Mouse (Mus musculus) heart, embryonic 14.5 days (tissue): ENCODE results near the gene Spire2. TPM values are rescaled to one million over a fixed set of nuclear protein-coding genes. Genes with fewer than 3 reads are reported as not detected.

ENCODE experiments used
- ATAC-seq: fragments of 200-750 bp; cut with Nextera tagmentation; 2 replicates; pipeline ENCODE4 v1.8.0; 2017; ENCODE audit warnings: low read depth, moderate TSS enrichment; ENCODE audit not compliant: insufficient number of reproducible peaks, insufficient read depth, low FRiP score
- H3K27ac ChIP-seq, 2 experiments: fragments of 200-500 bp in 1 of 2; fragments of 300-500 bp in 1 of 2; sonication (generic) in 1 of 2; replicated peaks in 1 of 2; 2 replicates each; pipeline ENCODE4 v1.5.1; 2012 to 2014; ENCODE audit warnings: low read depth in 2 of 2, low read length in 2 of 2, control low read depth in 1 of 2, mild to moderate bottlenecking in 1 of 2, mixed read lengths in 1 of 2; ENCODE audit not compliant: control insufficient read depth in 1 of 2, insufficient read depth in 1 of 2
- H3K27me3 ChIP-seq: fragments of 300-500 bp; sonication (generic); 2 replicates; pipeline ENCODE4 v1.6.1; 2014; ENCODE audit warnings: mild to moderate bottlenecking, low read length, control low read depth; ENCODE audit not compliant: control insufficient read depth, insufficient read depth
- H3K36me3 ChIP-seq: fragments of 300-500 bp; sonication (generic); 2 replicates; pipeline ENCODE4 v1.6.1; 2014; ENCODE audit warnings: mild to moderate bottlenecking, control low read depth, low read length, mixed read lengths; ENCODE audit not compliant: control insufficient read depth, insufficient read depth
- H3K4me1 ChIP-seq, 2 experiments: fragments of 200-500 bp in 1 of 2; fragments of 300-500 bp in 1 of 2; sonication (generic) in 1 of 2; 2 replicates each; pipeline ENCODE4 v1.6.1; 2012 to 2014; ENCODE audit warnings: low read length in 2 of 2, control low read depth in 1 of 2, mixed read lengths in 1 of 2; ENCODE audit not compliant: control insufficient read depth in 2 of 2, insufficient read depth in 2 of 2
- H3K4me2 ChIP-seq: fragments of 300-500 bp; sonication (generic); 2 replicates; pipeline ENCODE4 v1.6.1; 2014; ENCODE audit warnings: mild to moderate bottlenecking, low read length
- H3K4me3 ChIP-seq, 2 experiments: fragments of 200-500 bp in 1 of 2; fragments of 300-500 bp in 1 of 2; sonication (generic) in 1 of 2; 2 replicates each; pipeline ENCODE4 v1.5.1; 2012 to 2014; ENCODE audit warnings: low read length in 2 of 2, mild to moderate bottlenecking in 2 of 2, control low read depth in 1 of 2, low read depth in 1 of 2, moderate library complexity in 1 of 2; ENCODE audit not compliant: control insufficient read depth in 1 of 2, insufficient read depth in 1 of 2
- H3K9ac ChIP-seq: fragments of 300-500 bp; sonication (generic); 2 replicates; pipeline ENCODE4 v1.6.1; 2014; ENCODE audit warnings: mild to moderate bottlenecking, low read length
- H3K9me3 ChIP-seq: fragments of 300-500 bp; sonication (generic); 2 replicates; pipeline ENCODE4 v1.6.1; 2016; ENCODE audit warnings: low read length, control low read depth; ENCODE audit not compliant: control insufficient read depth
- WGBS: fragments of 180-500 bp; shearing (Covaris S2); extraction: QIAGEN DNeasy Blood & Tissue Kit; methylation state at CpG from one replicate; pipeline ENCODE4 v1.1.7; 2014; 5-methylcytosine and 5-hydroxymethylcytosine counted together
- polyA plus RNA-seq: library from polyadenylated mRNA; unstranded; fragments of >200 nt; fragmentation: Nextera tagmentation; extraction: Ambion mirVana; gene quantifications from 2 replicates; pipeline ENCODE4 v1.2.1, GENCODE M21; 2014

Spire2 gene
- polyA plus RNA-seq, 1 experiment from 2014 or later = 0.85 TPM

- peaks cover 0 to 3% of the 10 kb centered on the region in 2 experiments; a peak in 2 of 4 replicates for H3K4me1 ChIP-seq
- H3K36me3 ChIP-seq = peaks cover 56% of the 10 kb centered on the region
- H3K9me3 ChIP-seq = no peaks in the 10 kb centered on the region
- H3K9ac ChIP-seq = no peak overlapping the region
- ATAC-seq = no peak
- H3K27ac ChIP-seq = no peak overlapping the region
- H3K4me2 ChIP-seq = no peak overlapping the region
- no peak overlapping the region for H3K4me3 ChIP-seq
- H3K27me3 ChIP-seq = peaks cover 5% of the 10 kb centered on the region
- 78% methylated on average over 9 of the region's 9 CpGs for whole genome bisulfite sequencing
These were observed 70.3 kb downstream of the Spire2 start for GRCm38 (mm10) chr8:123402730-123403326.

DNA sequence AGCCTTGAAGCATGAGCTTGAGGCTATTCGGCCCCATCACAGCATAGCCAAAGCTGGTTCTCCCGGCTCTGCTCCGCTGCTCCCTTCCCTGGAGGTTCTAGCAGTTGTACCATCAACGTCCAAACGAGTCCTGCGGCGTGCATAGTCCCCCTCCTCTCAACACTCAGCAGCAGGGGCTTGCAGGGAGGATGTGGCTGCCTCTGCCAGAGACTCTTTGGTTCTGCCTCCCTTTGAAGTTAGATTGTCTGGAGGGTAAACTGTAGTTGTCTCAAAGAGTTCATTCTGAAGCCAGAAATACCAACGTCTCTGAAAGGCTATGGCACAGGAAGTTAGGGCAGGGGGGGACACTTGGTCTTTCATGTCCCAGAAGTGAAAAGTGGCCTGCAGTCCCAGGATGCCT is 72.0 kb downstream of the Spire2 start:
- H3K4me1 ChIP-seq = peaks cover 7 to 16% of the 10 kb centered on the region in 2 experiments
- H3K27me3 ChIP-seq = peaks cover 6% of the 10 kb centered on the region
- H3K4me2 ChIP-seq = no peak overlapping the region
- no peak overlapping the region for H3K9ac ChIP-seq
- no peaks in the 10 kb centered on the region for H3K9me3 ChIP-seq
- H3K4me3 ChIP-seq = no peak overlapping the region
- 44% methylated on average over 8 of the region's 8 CpGs for WGBS
- H3K27ac ChIP-seq = no peak overlapping the region
- peaks cover 39% of the 10 kb centered on the region for H3K36me3 ChIP-seq
- no peak for ATAC-seq

- Histone ChIP-seq H3K27me3 (peaks cover 26% of the 10 kb centered on the region), H3K9ac (no peak within 1 kb of the TSS), H3K27ac (no peak within 1 kb of the TSS), H3K4me1 (peaks cover 29 to 30% of the 10 kb centered on the region in 2 experiments), H3K4me2 (no peak within 1 kb of the TSS), H3K4me3 (no peak within 1 kb of the TSS), H3K36me3 (peaks cover 17% of the 10 kb centered on the region), H3K9me3 (no peaks in the 10 kb centered on the region)
- no peak for ATAC-seq
- WGBS = 11% methylated on average over 4 of the region's 4 CpGs
These were observed 74.3 kb downstream of the Spire2 start, which contains the start of gene Mc1r for GRCm38 (mm10) chr8:123406786-123407185. Gene Mc1r (plus strand): TSS chr8:123407107.

- 82% methylated on average over 13 of the region's 13 CpGs for WGBS
These were observed 75.1 kb downstream of the Spire2 start for GRCm38 (mm10) chr8:123407612-123408011.

GRCm38 (mm10) chr8:123408586-123409544 is 76.4 kb downstream of the Spire2 start:
- H3K4me1 ChIP-seq = peaks cover 30% of the 10 kb centered on the region in 2 experiments
- no peaks in the 10 kb centered on the region for H3K36me3 ChIP-seq
- no peak overlapping the region for H3K9ac ChIP-seq
- H3K27ac ChIP-seq = no peak overlapping the region
- WGBS = 57% methylated on average over 9 of the region's 9 CpGs
- no peak for ATAC-seq
- peaks cover 46% of the 10 kb centered on the region for H3K27me3 ChIP-seq
- no peaks in the 10 kb centered on the region for H3K9me3 ChIP-seq
- H3K4me3 ChIP-seq = no peak overlapping the region
- H3K4me2 ChIP-seq = no peak overlapping the region

More at GRCm38 (mm10) chr8:123407612-123408011, 75.1 kb downstream of the Spire2 start:
- Histone ChIP-seq H3K9me3 (no peaks in the 10 kb centered on the region), H3K36me3 (peaks cover 9% of the 10 kb centered on the region), H3K4me2 (no peak overlapping the region), H3K4me1 (peaks cover 30% of the 10 kb centered on the region in 2 experiments), H3K4me3 (no peak overlapping the region), H3K27ac (no peak overlapping the region), H3K27me3 (peaks cover 34% of the 10 kb centered on the region), H3K9ac (no peak overlapping the region)
- no peak for ATAC-seq

DNA sequence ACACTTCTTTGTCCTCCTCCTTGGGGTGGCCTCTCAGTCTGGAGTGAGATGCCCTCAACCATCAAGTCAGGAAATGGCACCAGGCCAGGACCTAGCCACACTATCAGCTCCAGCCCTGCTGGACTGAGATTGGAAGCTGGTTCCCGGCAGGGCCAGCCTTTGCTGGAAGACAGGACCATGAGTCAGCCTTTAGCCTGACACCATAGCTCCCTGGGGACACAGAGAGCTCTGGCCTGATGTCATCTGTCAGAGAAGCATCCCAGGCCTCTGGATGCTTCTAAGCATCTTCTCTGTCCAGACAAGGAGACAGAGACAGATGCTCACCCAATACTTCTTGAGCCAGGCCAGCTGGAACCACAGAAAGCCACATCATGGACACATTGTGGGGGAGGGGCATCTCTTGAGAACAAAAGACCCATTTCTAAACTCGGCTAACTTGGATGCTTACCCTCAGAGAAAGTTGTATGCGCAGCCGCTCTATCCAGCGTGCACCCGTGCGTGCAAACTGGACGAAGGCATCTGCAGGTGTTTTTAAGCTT is 77.6 kb downstream of the Spire2 start:
- WGBS = 55% methylated on average over 8 of the region's 8 CpGs
- no peak overlapping the region for H3K27ac ChIP-seq
- H3K4me1 ChIP-seq = peaks cover 30% of the 10 kb centered on the region in 2 experiments

DNA sequence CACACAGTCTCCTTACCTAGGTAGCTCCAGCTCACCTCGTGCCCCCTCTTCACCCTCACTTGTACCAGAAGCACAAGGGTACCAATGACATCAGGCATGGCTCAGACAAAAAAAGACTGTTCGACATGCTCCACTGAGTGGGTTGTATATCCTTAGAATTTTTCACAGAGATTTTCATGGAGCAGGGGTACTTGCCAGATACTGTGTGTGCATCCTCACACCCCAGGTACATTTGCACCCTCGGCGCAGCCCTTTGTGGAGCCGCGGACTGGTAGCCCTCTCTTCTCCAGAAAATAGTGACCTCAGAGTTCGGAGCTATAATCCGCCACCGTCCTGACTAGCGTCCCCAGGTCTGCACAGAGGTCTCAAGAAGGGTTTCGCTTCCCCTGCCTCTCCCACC is 78.3 kb downstream of the Spire2 start:
- H3K36me3 ChIP-seq = no peaks in the 10 kb centered on the region
- peak overlapping the region; percentile 33; a peak in 3 of 4 replicates for H3K4me3 ChIP-seq
- 16% methylated on average over 11 of the region's 11 CpGs for WGBS
- ATAC-seq = no peak
- H3K9ac ChIP-seq = no peak overlapping the region
- no peaks in the 10 kb centered on the region for H3K9me3 ChIP-seq
- H3K4me1 ChIP-seq = peaks cover 30% of the 10 kb centered on the region in 2 experiments
- no peak overlapping the region for H3K27ac ChIP-seq
- peak overlapping the region; percentile 56 for H3K4me2 ChIP-seq
- peaks cover 52% of the 10 kb centered on the region for H3K27me3 ChIP-seq

More for the DNA sequence above, 77.6 kb downstream of the Spire2 start:
- no peak overlapping the region for H3K9ac ChIP-seq
- H3K9me3 ChIP-seq = no peaks in the 10 kb centered on the region
- no peaks in the 10 kb centered on the region for H3K36me3 ChIP-seq
- peak overlapping the region; percentile 11; the same call in 1 of the 2 replicates for H3K4me2 ChIP-seq
- H3K4me3 ChIP-seq = no peak overlapping the region
- ATAC-seq = peak; percentile 41; the same call in 1 of the 2 replicates
- peaks cover 52% of the 10 kb centered on the region for H3K27me3 ChIP-seq
